Mouse (Mus musculus): ENCODE measurements at regions not wholly inside any gene's neighbourhood (a gene's known extent, or its start where the extent isn't known, plus 50 kb on each side); places are given as distances from the start of the nearest gene placed in this dataset.

- TF ChIP-seq POLR2A (IDR thresholded peaks at IDR 0.05; ENCODE audit: low read depth, low read length), result no peak
- TF ChIP-seq USF1 (IDR thresholded peaks at IDR 0.05; ENCODE audit: low read depth, low read length), result no peak
- no peak for TF ChIP-seq NRF1 (IDR thresholded peaks at IDR 0.05; ENCODE audit: low read depth, low read length)
- TF ChIP-seq CTCF (conservative IDR thresholded peaks at IDR 0.05 in 1 of 2, IDR thresholded peaks at IDR 0.05 in 1 of 2; ENCODE audit: low read depth in 2 of 2, low read length in 2 of 2), result no peak
- TF ChIP-seq ZC3H11A (IDR thresholded peaks at IDR 0.05; ENCODE audit: low read depth, low read length), result no peak
- no peak for TF ChIP-seq RAD21 (IDR thresholded peaks at IDR 0.05; ENCODE audit: low read depth, low read length)
- TF ChIP-seq ZMIZ1 (IDR thresholded peaks at IDR 0.05; ENCODE audit: low read depth, low read length), result no peak
- no peak for TF ChIP-seq HCFC1 (IDR thresholded peaks at IDR 0.05; ENCODE audit: low read depth, low read length)
- no peak for TF ChIP-seq ELF1 (IDR thresholded peaks at IDR 0.05; ENCODE audit: low read depth, low read length)
- no peak for TF ChIP-seq MAX (IDR thresholded peaks at IDR 0.05; ENCODE audit: low read length)
- TF ChIP-seq EP300 (IDR thresholded peaks at IDR 0.05; ENCODE audit: low read length), result no peak
- no peak for TF ChIP-seq JUN (IDR thresholded peaks at IDR 0.05; ENCODE audit: insufficient read depth, low read depth, low read length)
- TF ChIP-seq MAFK (IDR thresholded peaks at IDR 0.05; ENCODE audit: insufficient replicate concordance, low read length), result no peak
- no peak for TF ChIP-seq USF2 (conservative IDR thresholded peaks at IDR 0.05; ENCODE audit: low read depth, low read length)
These were observed 230.4 kb downstream of the Dad1 start for GRCm38 (mm10) chr14:54023552-54023951.
